Mouse (Mus musculus) neural tube, embryonic 10.5 days (tissue): ENCODE measurements around the gene Baz2a.
"Not testable (repeated sequence)": the region's sequence is repeated elsewhere in the genome, so short reads cannot be mapped to it uniquely, and the experiment has no call there.

Experiments used
- DNase-seq: peaks from one replicate; pipeline ENCODE4 v3.0.0-alpha.2; 2017; ENCODE audit warnings: low spot score; ENCODE audit errors: extremely low spot score

Baz2a gene

GRCm38 (mm10) chr10:128091564-128092505 is at the start of gene Baz2a:
Gene Baz2a (plus strand): TSS chr10:128091577.
- DNase-seq: peak; percentile 50

GRCm38 (mm10) chr10:128041636-128042035 is 49.7 kb upstream of the Baz2a start:
- no peak for DNase-seq

DNA sequence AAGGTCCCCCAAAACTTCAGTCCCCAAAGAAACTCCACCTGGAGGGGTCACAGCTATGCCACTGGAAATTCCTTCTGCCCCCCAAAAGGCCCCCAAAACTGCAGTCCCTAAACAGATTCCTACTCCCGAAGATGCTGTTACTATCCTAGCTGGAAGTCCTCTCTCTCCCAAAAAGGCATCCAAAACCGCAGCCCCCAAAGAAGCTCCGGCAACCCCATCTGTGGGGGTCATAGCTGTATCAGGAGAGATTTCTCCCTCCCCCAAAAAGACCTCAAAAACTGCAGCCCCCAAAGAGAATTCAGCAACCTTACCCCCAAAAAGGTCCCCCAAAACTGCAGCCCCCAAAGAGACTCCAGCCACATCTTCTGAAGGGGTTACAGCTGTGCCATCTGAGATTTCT is 48.9 kb upstream of the Baz2a start:
- no peak for DNase-seq

- DNase-seq: no peak
Observed at GRCm38 (mm10) chr10:128043041-128043835, 48.1 kb upstream of the Baz2a start.

- no peak for DNase-seq
Observed at GRCm38 (mm10) chr10:128048157-128048556, 43.2 kb upstream of the Baz2a start.

GRCm38 (mm10) chr10:128049741-128050140 is 41.6 kb upstream of the Baz2a start:
- DNase-seq: no peak

GRCm38 (mm10) chr10:128050355-128050754 is 41.0 kb upstream of the Baz2a start:
- no peak for DNase-seq

- DNase-seq: no peak
Observed at GRCm38 (mm10) chr10:128051589-128051988, 39.8 kb upstream of the Baz2a start.

- not testable (repeated sequence) for DNase-seq
Observed at GRCm38 (mm10) chr10:128052136-128052535, 39.2 kb upstream of the Baz2a start.

DNA sequence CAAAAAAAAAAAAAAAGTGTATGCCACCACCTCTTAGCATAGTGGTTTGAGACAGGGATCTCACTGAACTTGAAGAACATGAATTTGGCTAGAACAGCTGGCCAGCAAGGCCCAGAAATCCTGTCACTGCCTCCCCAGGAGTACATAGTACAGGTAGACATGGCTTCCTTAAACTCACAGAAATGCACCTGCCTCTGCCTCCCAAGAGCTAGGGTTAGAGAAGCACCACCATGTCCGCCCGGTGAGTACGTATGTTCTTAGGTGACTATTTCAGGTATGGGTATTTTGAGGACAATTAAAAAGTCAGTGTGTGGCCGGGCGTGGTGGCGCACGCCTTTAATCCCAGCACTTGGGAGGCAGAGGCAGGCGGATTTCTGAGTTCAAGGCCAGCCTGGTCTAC is 38.4 kb upstream of the Baz2a start:
- DNase-seq: no peak

- no peak for DNase-seq
Observed at GRCm38 (mm10) chr10:128058184-128058583, 33.2 kb upstream of the Baz2a start.

GRCm38 (mm10) chr10:128058601-128059151 is 32.7 kb upstream of the Baz2a start, which contains the start of gene Ptges3:
Gene Ptges3 (plus strand): TSS chr10:128058954.
- peak; percentile 98 for DNase-seq

GRCm38 (mm10) chr10:128059207-128059981 is 32.0 kb upstream of the Baz2a start:
- DNase-seq: peak; percentile 74

- no peak for DNase-seq
Observed at GRCm38 (mm10) chr10:128061109-128061508, 30.3 kb upstream of the Baz2a start.

- no peak for DNase-seq
Observed at GRCm38 (mm10) chr10:128062221-128062989, 29.0 kb upstream of the Baz2a start.

DNA sequence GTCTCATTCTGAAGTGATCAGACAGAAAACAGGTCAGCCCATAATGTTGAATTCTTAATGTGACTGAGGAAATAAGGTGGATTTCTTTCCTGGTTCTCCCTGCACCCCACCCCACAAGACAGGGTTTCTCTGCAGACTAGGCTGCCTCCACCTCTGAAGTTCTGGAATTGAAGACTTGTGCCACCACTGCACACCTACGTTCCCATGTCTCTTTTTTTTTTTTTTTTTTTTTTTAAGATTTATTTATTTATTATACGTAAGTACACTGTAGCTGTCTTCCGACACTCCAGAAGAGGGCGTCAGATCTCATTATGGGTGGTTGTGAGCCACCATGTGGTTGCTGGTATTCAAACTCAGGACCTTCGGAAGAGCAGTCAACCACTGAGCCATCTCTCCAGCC is 25.3 kb upstream of the Baz2a start:
- DNase-seq: no peak

- no peak for DNase-seq
Observed at GRCm38 (mm10) chr10:128069201-128069600, 22.2 kb upstream of the Baz2a start.

GRCm38 (mm10) chr10:128070432-128070831 is 20.9 kb upstream of the Baz2a start:
- not testable (repeated sequence) for DNase-seq

- not testable (repeated sequence) for DNase-seq
Observed at GRCm38 (mm10) chr10:128078269-128078668, 13.1 kb upstream of the Baz2a start.

DNA sequence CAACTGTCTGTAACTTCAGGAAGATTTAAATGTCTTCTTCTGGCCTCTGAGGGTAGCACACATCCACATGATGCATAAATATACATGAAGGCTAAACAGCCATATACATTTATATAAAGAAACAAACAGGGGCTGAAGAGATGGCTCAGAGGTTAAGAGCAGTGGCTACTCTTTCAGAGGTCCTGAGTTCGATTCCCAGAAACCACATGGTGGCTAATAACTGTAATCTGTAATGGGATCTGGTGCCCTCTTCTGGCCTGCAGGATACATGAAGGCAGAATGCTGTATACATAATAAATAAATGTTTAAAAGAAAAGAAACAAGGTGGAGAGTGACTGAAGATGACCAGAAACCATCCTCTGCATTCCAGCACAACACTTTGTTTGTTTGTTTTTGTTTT is 10.9 kb upstream of the Baz2a start:
- no peak for DNase-seq
